9 mouse cellular contexts compared by ENCODE assay signal in the genomic region with DNA sequence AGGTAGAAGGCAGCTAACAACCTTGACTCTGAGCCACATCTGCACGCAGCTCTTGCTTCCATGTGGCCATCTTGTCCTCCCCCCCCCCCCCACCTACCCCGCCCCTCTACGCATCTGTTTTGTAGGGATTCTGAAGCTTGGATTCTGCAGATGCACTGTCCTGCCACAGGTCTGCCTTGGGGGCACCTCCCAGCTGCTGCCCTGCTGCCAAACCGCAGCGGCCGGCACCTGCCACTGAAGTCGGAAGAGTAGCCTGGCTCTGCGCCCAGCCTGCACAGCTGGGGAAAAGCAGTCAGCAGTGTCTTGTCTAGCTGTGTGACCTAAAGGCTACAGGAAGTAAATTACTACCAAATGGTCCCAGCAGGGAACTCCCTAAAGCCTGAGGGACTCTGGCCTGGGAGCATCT.
A peak's percentile ranks its signal among the peaks of the same experiment; 100 is the strongest.
DNase-seq lines count a peak whose midpoint lies in the region; ATAC-seq and TF ChIP-seq lines count a peak whose summit lies in the region.
"Had no signal": no experiment of that assay in that cellular context is flagged by ENCODE, and none has a peak within 500 bp of the region (broad histone marks: within the 10 kb centered on the region; RNA-seq: fewer than 3 reads in every experiment).

No protein-coding gene starts in this region.

- H3K27ac ChIP-seq in kidney, postnatal 0 days, result no peak overlapping the region
- no peak overlapping the region for H3K27ac ChIP-seq in thymus, adult 2 months (ENCODE audit: control insufficient read depth, insufficient read depth, low read length)
- H3K27ac ChIP-seq: midbrain, embryonic 12.5 days had no signal

- no peak for ATAC-seq in kidney, postnatal 0 days (replicated peaks; ENCODE audit: low FRiP score, low read depth)
- ATAC-seq in megakaryocyte-erythroid progenitor cell, adult 5-6 weeks (replicated peaks; ENCODE audit: low FRiP score, low TSS enrichment, poor library complexity, severe bottlenecking), result no peak; the same call in 1 of the 2 replicates

- 50% methylated on average over 8 of the region's 8 CpGs for WGBS in kidney, postnatal 0 days
- WGBS in thymus, adult 2 months, result 55% methylated on average over 8 of the region's 8 CpGs

- H3K9ac ChIP-seq in kidney, postnatal 0 days (ENCODE audit: low read depth, low read length), result no peak overlapping the region
- H3K9ac ChIP-seq: midbrain, embryonic 12.5 days had no signal

- H3K4me2 ChIP-seq in kidney, postnatal 0 days (ENCODE audit: low read length), result no peak overlapping the region
- H3K4me2 ChIP-seq: midbrain, embryonic 12.5 days had no signal

- peak; percentile 42 for DNase-seq in right cerebral cortex, postnatal 4 days
- no peak for DNase-seq in right cerebral cortex, postnatal 14 days
- peak; percentile 41 to 69 for DNase-seq in gastrocnemius, postnatal 4 days (ENCODE audit: low spot score in 2 of 2)
- DNase-seq in kidney, postnatal 0 days (ENCODE audit: low spot score), result peak; percentile 72
- peak; percentile 44 for DNase-seq in ovary, postnatal 36 days (ENCODE audit: low spot score)
- no peak for DNase-seq in thymus, adult 2 months
- no peak for DNase-seq in layer of hippocampus, adult 9-10 months (ENCODE audit: low spot score)

- no peaks in the 10 kb centered on the region for H3K27me3 ChIP-seq in kidney, postnatal 0 days (ENCODE audit: insufficient read depth, low read length)
- no peaks in the 10 kb centered on the region for H3K27me3 ChIP-seq in thymus, adult 2 months (ENCODE audit: control insufficient read depth, insufficient read depth, low read length)
- H3K27me3 ChIP-seq: midbrain, embryonic 12.5 days had no signal

- no peaks in the 10 kb centered on the region for H3K36me3 ChIP-seq in kidney, postnatal 0 days (ENCODE audit: insufficient read depth, low read length)
- no peaks in the 10 kb centered on the region for H3K36me3 ChIP-seq in thymus, adult 2 months (ENCODE audit: control insufficient read depth, insufficient read depth, low read length)
- H3K36me3 ChIP-seq: midbrain, embryonic 12.5 days had no signal

- peaks cover 8% of the 10 kb centered on the region; the same call in 1 of the 2 replicates for H3K4me1 ChIP-seq in kidney, postnatal 0 days (replicated peaks; ENCODE audit: insufficient read depth, low read length)
- no peaks in the 10 kb centered on the region for H3K4me1 ChIP-seq in thymus, adult 2 months (replicated peaks; ENCODE audit: control insufficient read depth, insufficient read depth, low read length)
- H3K4me1 ChIP-seq: midbrain, embryonic 12.5 days had no signal

- TF ChIP-seq POLR2A in thymus, adult 2 months (IDR thresholded peaks at IDR 0.05; ENCODE audit: control insufficient read depth, extremely low read depth, insufficient read depth, low read length, poor library complexity), result no peak

- TF ChIP-seq CTCF in kidney, postnatal 0 days (IDR thresholded peaks at IDR 0.05; ENCODE audit: low read depth), result no peak
- no peak for TF ChIP-seq CTCF in thymus, adult 2 months (IDR thresholded peaks at IDR 0.05; ENCODE audit: borderline replicate concordance, control insufficient read depth, extremely low read depth, insufficient read depth, low read length, poor library complexity)

- H3K9me3 ChIP-seq in kidney, postnatal 0 days (replicated peaks; ENCODE audit: low read length), result no peaks in the 10 kb centered on the region
- H3K9me3 ChIP-seq: midbrain, embryonic 12.5 days had no signal

- H3K4me3 ChIP-seq in kidney, postnatal 0 days (replicated peaks; ENCODE audit: low read depth, low read length), result no peak overlapping the region
- no peak overlapping the region for H3K4me3 ChIP-seq in thymus, adult 2 months (ENCODE audit: control insufficient read depth, insufficient read depth, low read length)
- H3K4me3 ChIP-seq: midbrain, embryonic 12.5 days had no signal

Comparison
In these comparisons a context has a peak if more than half of its experiments do, and no peak if none do; other contexts are left out.
1. DNase-seq: peak in right cerebral cortex, postnatal 4 days (single experiment), gastrocnemius, postnatal 4 days (2 of 2), kidney, postnatal 0 days (single experiment) and ovary, postnatal 36 days (single experiment); none in right cerebral cortex, postnatal 14 days (single experiment), thymus, adult 2 months (single experiment) and layer of hippocampus, adult 9-10 months (single experiment).